Mouse (Mus musculus): ENCODE data around the gene Rpf2. TPM values are rescaled to one million over a fixed set of nuclear protein-coding genes. Genes with fewer than 3 reads are reported as not detected.
A peak's percentile ranks its signal among the peaks of the same experiment; 100 is the strongest.

The Rpf2 gene
- total and polyA plus RNA-seq, 3 experiments: 78.2 to 174 (median 101) TPM

DNA sequence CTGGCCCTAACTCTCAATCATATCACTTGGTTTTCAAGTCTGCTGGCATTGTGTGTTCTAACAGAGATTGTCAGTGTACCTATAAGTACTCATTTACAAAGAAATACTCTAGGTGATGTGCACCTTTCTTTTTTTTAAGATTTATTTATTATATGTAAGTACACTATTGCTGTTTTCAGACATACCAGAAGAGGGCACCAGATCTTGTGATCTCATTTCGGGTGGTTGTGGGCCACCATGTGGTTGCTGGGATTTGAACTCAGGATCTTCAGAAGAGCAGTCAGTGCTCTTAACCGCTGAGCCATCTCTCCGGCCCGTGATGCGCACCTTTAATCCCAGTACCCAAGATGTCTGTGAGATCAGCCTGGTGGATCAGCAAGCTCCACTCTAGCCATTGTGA is 67.7 kb downstream of the Rpf2 start:
- dilution Hi-C loops (cut with MboI; ENCODE audit: extremely low pct_ligation_motif_present, extremely low pct_unique_long_range_greater_than_20kb, low sequenced_read_pairs): no loop called here
- Histone ChIP-seq H3K4me1 (ENCODE audit: control insufficient read depth in 1 of 2, insufficient read depth in 2 of 2) (no peaks in the 10 kb centered on the region), H3K9me3 (replicated peaks; ENCODE audit: low read length) (no peaks in the 10 kb centered on the region), H3K9ac (ENCODE audit: insufficient read depth, low read depth) (no peak overlapping the region), H3K36me3 (replicated peaks in 1 of 2; ENCODE audit: control insufficient read depth in 1 of 2, insufficient read depth in 1 of 2, low read length in 1 of 2) (no peaks in the 10 kb centered on the region), H3K27me3 (replicated peaks) (no peaks in the 10 kb centered on the region), H3K4me2 (ENCODE audit: insufficient read depth, low read depth, poor library complexity, severe bottlenecking) (no peak overlapping the region), H3K4me3 (replicated peaks in 1 of 3; ENCODE audit: low read depth in 2 of 3, low read length in 2 of 3, poor library complexity in 1 of 3) (no peak overlapping the region), H3K27ac (ENCODE audit: insufficient read depth, low read depth) (no peak overlapping the region), H3K79me2 (replicated peaks; ENCODE audit: control insufficient read depth, extremely low read depth, insufficient read depth, poor library complexity, severe bottlenecking) (no peaks in the 10 kb centered on the region)
- no peak for DNase-seq (ENCODE audit: extremely low read depth)
- no peak for TF ChIP-seq KAT2A (IDR thresholded peaks at IDR 0.05; ENCODE audit: insufficient replicate concordance, low read length)
- peak in 1 of 2 experiments; percentile 49; a peak in 2 of 4 replicates for TF ChIP-seq CTCF (conservative IDR thresholded peaks at IDR 0.05 in 1 of 2, IDR thresholded peaks at IDR 0.05 in 1 of 2; ENCODE audit: low read depth in 2 of 2, low read length in 2 of 2)
- TF ChIP-seq USF2 (conservative IDR thresholded peaks at IDR 0.05; ENCODE audit: low read depth, low read length): no peak
- in situ Hi-C loops (cut with MboI; ENCODE audit: low pct_ligation_motif_present, low pct_unique_long_range_greater_than_20kb, low sequenced_read_pairs): no loop called here

DNA sequence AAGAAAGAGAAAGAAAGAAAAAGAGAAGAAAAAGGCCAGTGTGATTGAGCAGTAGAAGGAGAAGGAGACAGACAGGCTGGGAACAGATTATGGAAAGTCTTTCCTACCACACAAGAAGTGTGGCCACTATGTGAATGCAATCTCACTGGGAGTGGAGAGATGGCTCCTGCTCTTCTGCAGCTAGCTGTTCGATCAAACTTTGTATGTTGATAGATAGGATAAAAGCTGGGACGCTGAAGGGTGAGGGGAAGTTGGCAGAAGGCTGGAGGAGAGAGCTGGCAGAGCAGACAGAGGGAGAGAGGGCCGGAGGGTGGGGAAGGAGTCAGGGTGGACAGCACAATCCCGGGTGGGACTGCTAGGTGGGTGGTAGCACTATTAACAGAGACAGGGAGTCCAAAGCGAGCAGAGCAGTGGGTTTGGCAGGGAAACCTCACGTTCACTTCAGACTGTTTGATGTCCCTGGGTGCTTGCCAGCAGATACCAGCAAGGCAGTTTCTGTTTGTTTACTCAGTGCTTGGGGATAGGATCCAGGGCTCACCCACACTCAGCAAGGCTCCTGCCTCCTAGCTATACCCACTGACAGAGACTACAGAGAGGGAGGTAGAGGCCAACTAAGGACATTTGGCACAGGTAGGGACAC is 69.4 kb downstream of the Rpf2 start:
- Histone ChIP-seq H3K9me3 (replicated peaks; ENCODE audit: low read length) (no peaks in the 10 kb centered on the region), H3K79me2 (replicated peaks; ENCODE audit: control insufficient read depth, extremely low read depth, insufficient read depth, poor library complexity, severe bottlenecking) (no peaks in the 10 kb centered on the region), H3K4me2 (ENCODE audit: insufficient read depth, low read depth, poor library complexity, severe bottlenecking) (no peak overlapping the region), H3K27ac (ENCODE audit: insufficient read depth, low read depth) (no peak overlapping the region), H3K36me3 (replicated peaks in 1 of 2; ENCODE audit: control insufficient read depth in 1 of 2, insufficient read depth in 1 of 2, low read length in 1 of 2) (no peaks in the 10 kb centered on the region), H3K9ac (ENCODE audit: insufficient read depth, low read depth) (no peak overlapping the region), H3K4me1 (ENCODE audit: control insufficient read depth in 1 of 2, insufficient read depth in 2 of 2) (no peaks in the 10 kb centered on the region), H3K27me3 (replicated peaks) (no peaks in the 10 kb centered on the region), H3K4me3 (replicated peaks in 1 of 3; ENCODE audit: low read depth in 2 of 3, low read length in 2 of 3, poor library complexity in 1 of 3) (no peak overlapping the region)
- in situ Hi-C loops (cut with MboI; ENCODE audit: low pct_ligation_motif_present, low pct_unique_long_range_greater_than_20kb, low sequenced_read_pairs) (no loop called here), dilution Hi-C loops (cut with MboI; ENCODE audit: extremely low pct_ligation_motif_present, extremely low pct_unique_long_range_greater_than_20kb, low sequenced_read_pairs) (no loop called here)
- TF ChIP-seq MAZ (IDR thresholded peaks at IDR 0.05; ENCODE audit: low read depth, low read length) (no peak), JUN (IDR thresholded peaks at IDR 0.05; ENCODE audit: insufficient read depth, low read depth, low read length) (no peak), USF2 (conservative IDR thresholded peaks at IDR 0.05; ENCODE audit: low read depth, low read length) (no peak), MYC (IDR thresholded peaks at IDR 0.05; ENCODE audit: low read depth, low read length) (no peak), NELFE (IDR thresholded peaks at IDR 0.05; ENCODE audit: low read depth, low read length) (no peak), NRF1 (IDR thresholded peaks at IDR 0.05; ENCODE audit: low read depth, low read length) (no peak), TCF12 (IDR thresholded peaks at IDR 0.05; ENCODE audit: low read depth, low read length) (no peak), ZMIZ1 (IDR thresholded peaks at IDR 0.05; ENCODE audit: low read depth, low read length) (no peak), POLR2A (IDR thresholded peaks at IDR 0.05; ENCODE audit: low read depth, low read length) (no peak), MXI1 (IDR thresholded peaks at IDR 0.05; ENCODE audit: low read depth, low read length) (no peak), E2F4 (IDR thresholded peaks at IDR 0.05; ENCODE audit: insufficient replicate concordance, low read depth, low read length) (no peak), ELF1 (IDR thresholded peaks at IDR 0.05; ENCODE audit: low read depth, low read length) (no peak), RAD21 (IDR thresholded peaks at IDR 0.05; ENCODE audit: low read depth, low read length) (no peak), POLR2AphosphoS2 (IDR thresholded peaks at IDR 0.05; ENCODE audit: low read depth, low read length) (no peak), ZNF384 (IDR thresholded peaks at IDR 0.05; ENCODE audit: low read depth, low read length) (no peak), IRF4 (IDR thresholded peaks at IDR 0.05; ENCODE audit: low read depth, low read length) (no peak)
- no peak for DNase-seq (ENCODE audit: extremely low read depth)

Other genes with a start within 250 kb of the Rpf2 start
- gene Mfsd4b1, start 221.8 kb downstream of the Rpf2 start, total RNA-seq (2012; rRNA removed): 0.04 TPM in 1 of 2 replicates, not detected in the other
- not detected in 2 replicates for gene Mfsd4b1, start 221.8 kb downstream of the Rpf2 start, total RNA-seq (2014; rRNA removed)
- not detected in 2 replicates for gene Mfsd4b1, start 221.8 kb downstream of the Rpf2 start, polyA plus RNA-seq (2012; ENCODE audit: insufficient read length, low read depth)
- 10.4 TPM in 2 replicates for gene Slc16a10, start 104.8 kb downstream of the Rpf2 start, total RNA-seq (2012; rRNA removed)
- gene Slc16a10, start 104.8 kb downstream of the Rpf2 start, total RNA-seq (2014; rRNA removed): 4.5 TPM in 2 replicates
- gene Slc16a10, start 104.8 kb downstream of the Rpf2 start, polyA plus RNA-seq (2012; ENCODE audit: insufficient read length, low read depth): 3.5 and 4.1 TPM in 2 replicates
- 32.5 and 49.3 TPM in 2 replicates for gene Gtf3c6, start 11.1 kb upstream of the Rpf2 start, total RNA-seq (2012; rRNA removed)
- gene Gtf3c6, start 11.1 kb upstream of the Rpf2 start, total RNA-seq (2014; rRNA removed): 30.8 and 32.7 TPM in 2 replicates
- gene Gtf3c6, start 11.1 kb upstream of the Rpf2 start, polyA plus RNA-seq (2012; ENCODE audit: insufficient read length, low read depth): 107 and 135 TPM in 2 replicates
- gene Amd1, start 55.1 kb upstream of the Rpf2 start, total RNA-seq (2012; rRNA removed): 88.3 and 133 TPM in 2 replicates
- 266 and 267 TPM in 2 replicates for gene Amd1, start 55.1 kb upstream of the Rpf2 start, total RNA-seq (2014; rRNA removed)
- gene Amd1, start 55.1 kb upstream of the Rpf2 start, polyA plus RNA-seq (2012; ENCODE audit: insufficient read length, low read depth): 128 and 165 TPM in 2 replicates
- 2.0 and 3.3 TPM in 2 replicates for gene Cdk19, start 92.5 kb upstream of the Rpf2 start, total RNA-seq (2012; rRNA removed)
- gene Cdk19, start 92.5 kb upstream of the Rpf2 start, total RNA-seq (2014; rRNA removed): 4.7 and 4.8 TPM in 2 replicates
- 3.4 and 4.0 TPM in 2 replicates for gene Cdk19, start 92.5 kb upstream of the Rpf2 start, polyA plus RNA-seq (2012; ENCODE audit: insufficient read length, low read depth)